ENCODE assay signal across 9 mouse cellular contexts in the genomic region with DNA sequence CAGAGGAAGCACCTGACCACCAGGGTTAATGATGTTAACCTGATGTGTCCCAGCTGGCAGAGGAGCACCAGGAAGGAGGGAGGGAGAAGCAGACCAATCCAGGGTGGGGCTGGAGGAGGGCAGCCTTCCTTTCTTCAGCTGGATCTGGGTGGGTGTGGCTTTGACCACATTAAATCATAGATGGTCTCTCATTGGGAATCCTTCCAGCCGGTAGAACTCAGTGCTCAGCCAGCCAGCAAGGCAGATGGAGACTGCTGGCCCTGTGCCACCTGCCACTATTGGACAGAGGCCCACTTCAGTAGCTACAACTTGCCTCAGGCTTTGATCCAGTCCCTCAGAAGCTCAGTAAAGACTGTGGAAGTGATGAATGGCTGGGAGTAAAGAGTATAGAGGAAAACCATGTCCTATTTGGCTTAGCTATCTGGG.
A peak's percentile ranks its signal among the peaks of the same experiment; 100 is the strongest.
DNase-seq lines count a peak whose midpoint lies in the region; ATAC-seq lines count a peak whose summit lies in the region.
"Had no signal": no experiment of that assay in that cellular context is flagged by ENCODE, and none has a peak within 500 bp of the region (broad histone marks: within the 10 kb centered on the region; RNA-seq: fewer than 3 reads in every experiment).

No protein-coding gene starts in this region.

- H3K4me2 ChIP-seq in heart, embryonic 16.5 days (ENCODE audit: low read depth, low read length) = no peak overlapping the region
- no peak overlapping the region for H3K4me2 ChIP-seq in forebrain, embryonic 16.5 days (ENCODE audit: low read length)
- H3K4me2 ChIP-seq: embryonic facial prominence, embryonic 12.5 days had no signal

- no peaks in the 10 kb centered on the region for H3K4me1 ChIP-seq in heart, embryonic 16.5 days (ENCODE audit: control insufficient read depth, insufficient read depth, low read length)
- H3K4me1 ChIP-seq in forebrain, embryonic 16.5 days (replicated peaks; ENCODE audit: control insufficient read depth, insufficient read depth, low read length) = peaks cover 10% of the 10 kb centered on the region

- intact Hi-C loops in heart, postnatal 25 days (cut with DNase I) = no loop called here

- no peak for DNase-seq in heart, postnatal 25 days (ENCODE audit: low spot score)
- peak; percentile 63 for DNase-seq in adrenal gland, postnatal 25 days
- DNase-seq in kidney, postnatal 14 days = peak; percentile 64
- peak; percentile 40 to 74 for DNase-seq in lung, postnatal 4 days

- H3K36me3 ChIP-seq in heart, embryonic 16.5 days (ENCODE audit: control insufficient read depth, insufficient read depth) = no peaks in the 10 kb centered on the region
- no peaks in the 10 kb centered on the region for H3K36me3 ChIP-seq in forebrain, embryonic 16.5 days (ENCODE audit: control insufficient read depth, insufficient read depth)
- H3K36me3 ChIP-seq: embryonic facial prominence, embryonic 12.5 days had no signal

- H3K4me3 ChIP-seq in heart, embryonic 16.5 days (ENCODE audit: low read length) = no peak overlapping the region
- no peak overlapping the region for H3K4me3 ChIP-seq in forebrain, embryonic 16.5 days (replicated peaks; ENCODE audit: low read length)
- H3K4me3 ChIP-seq: embryonic facial prominence, embryonic 12.5 days had no signal

- H3K9me3 ChIP-seq in heart, embryonic 16.5 days (replicated peaks; ENCODE audit: control insufficient read depth, low read length) = peaks cover 9% of the 10 kb centered on the region; the same call in 1 of the 2 replicates
- H3K9me3 ChIP-seq in forebrain, embryonic 16.5 days (ENCODE audit: control insufficient read depth, low read length) = peaks cover 5% of the 10 kb centered on the region; the same call in 1 of the 2 replicates
- H3K9me3 ChIP-seq: embryonic facial prominence, embryonic 12.5 days had no signal

- no peak overlapping the region for H3K9ac ChIP-seq in heart, embryonic 16.5 days (ENCODE audit: low read length)
- no peak overlapping the region for H3K9ac ChIP-seq in forebrain, embryonic 16.5 days (replicated peaks; ENCODE audit: low read depth, low read length)
- H3K9ac ChIP-seq: embryonic facial prominence, embryonic 12.5 days had no signal

- 6% methylated on average over 1 of the region's 1 CpGs for WGBS in heart, embryonic 16.5 days
- 0% methylated on average over 1 of the region's 1 CpGs for WGBS in forebrain, embryonic 16.5 days

- no peaks in the 10 kb centered on the region for H3K27me3 ChIP-seq in heart, embryonic 16.5 days (ENCODE audit: control insufficient read depth, insufficient read depth, low read length)
- no peaks in the 10 kb centered on the region for H3K27me3 ChIP-seq in forebrain, embryonic 16.5 days (replicated peaks; ENCODE audit: control insufficient read depth, insufficient read depth, low read length)
- H3K27me3 ChIP-seq: embryonic facial prominence, embryonic 12.5 days had no signal

- ATAC-seq in heart, embryonic 16.5 days (replicated peaks; ENCODE audit: extremely low read depth, insufficient read depth, low FRiP score) = 0 out of 2 replicates have a peak, but pooled peaks have one; percentile 28
- ATAC-seq in forebrain, embryonic 16.5 days = peak; percentile 92
- ATAC-seq in inflammation-experienced regulatory T-cells, adult 6 months = no peak
- ATAC-seq in megakaryocyte, adult 5-6 weeks (ENCODE audit: poor library complexity, severe bottlenecking) = no peak

- no peak overlapping the region for H3K27ac ChIP-seq in heart, embryonic 16.5 days (ENCODE audit: low read length)
- H3K27ac ChIP-seq in forebrain, embryonic 16.5 days (ENCODE audit: low read length) = peak overlapping the region; percentile 69
- H3K27ac ChIP-seq: embryonic facial prominence, embryonic 12.5 days had no signal

Comparison
In these comparisons a context has a peak if more than half of its experiments do, and no peak if none do; other contexts are left out.
1. ATAC-seq: peak in heart, embryonic 16.5 days (single experiment) and forebrain, embryonic 16.5 days (single experiment); none in inflammation-experienced regulatory T-cells, adult 6 months (single experiment) and megakaryocyte, adult 5-6 weeks (single experiment).